Mouse (Mus musculus) MEL (cell line): ENCODE results near the gene Gopc. TPM values are rescaled to one million over a fixed set of nuclear protein-coding genes. Genes with fewer than 3 reads are reported as not detected.

Experiments used
- DNase-seq: peaks from one replicate; pipeline ENCODE4 v3.0.0; 2011; ENCODE audit warnings: low read depth, low spot score
- H3K27ac ChIP-seq: 2 replicates; pipeline ENCODE4 v1.5.1; 2012; ENCODE audit warnings: low read depth, mild to moderate bottlenecking, control low read depth, low read length, moderate library complexity; ENCODE audit not compliant: control insufficient read depth
- H3K27me3 ChIP-seq, 2 experiments: fragments of 150-350 bp in 1 of 2; sonication (generic) in 1 of 2; 2 replicates each; pipeline ENCODE4 v1.6.1; 2012; ENCODE audit warnings: low read length in 2 of 2, mild to moderate bottlenecking in 2 of 2, improper control_type of control experiment in 1 of 2, moderate library complexity in 1 of 2; ENCODE audit not compliant: insufficient read depth in 2 of 2, control insufficient read depth in 1 of 2
- H3K36me3 ChIP-seq, 2 experiments: 2 replicates each; pipeline ENCODE4 v1.6.1; 2012 to 2014; ENCODE audit warnings: low read length in 2 of 2, improper control_type of control experiment in 1 of 2, inconsistent platforms in 1 of 2, mild to moderate bottlenecking in 1 of 2; ENCODE audit not compliant: insufficient read depth in 2 of 2, control insufficient read depth in 1 of 2
- H3K4me1 ChIP-seq, 2 experiments: fragments of 150-350 bp in 1 of 2; sonication (generic) in 1 of 2; 2 replicates each; pipeline ENCODE4 v1.6.1; 2012; ENCODE audit warnings: low read length in 2 of 2, improper control_type of control experiment in 1 of 2, mild to moderate bottlenecking in 1 of 2; ENCODE audit not compliant: insufficient read depth in 2 of 2, control insufficient read depth in 1 of 2
- H3K4me3 ChIP-seq, 2 experiments: fragments of 150-350 bp in 1 of 2; sonication (generic) in 1 of 2; 2 replicates each; pipeline ENCODE4 v1.5.1; 2012; ENCODE audit warnings: low read depth in 2 of 2, low read length in 2 of 2, mild to moderate bottlenecking in 2 of 2, moderate library complexity in 2 of 2, control low read depth in 1 of 2, improper control_type of control experiment in 1 of 2; ENCODE audit not compliant: control insufficient read depth in 1 of 2, insufficient read depth in 1 of 2
- H3K79me2 ChIP-seq: 2 replicates; pipeline ENCODE4 v1.6.1; 2012; ENCODE audit warnings: mild to moderate bottlenecking, low read length, moderate library complexity; ENCODE audit not compliant: control insufficient read depth, poor library complexity, insufficient read depth
- H3K9ac ChIP-seq: 2 replicates; pipeline ENCODE4 v1.6.1; 2012; ENCODE audit warnings: low read depth, mild to moderate bottlenecking, control low read depth, low read length, moderate library complexity; ENCODE audit not compliant: control insufficient read depth, poor library complexity, severe bottlenecking
- H3K9me3 ChIP-seq: fragments of 150-350 bp; sonication (generic); replicated peaks from 2 replicates; pipeline ENCODE4 v1.6.1; 2012; ENCODE audit warnings: mild to moderate bottlenecking, low read length, improper control_type of control experiment, moderate library complexity; ENCODE audit not compliant: insufficient read depth
- BHLHE40 ChIP-seq: IDR thresholded peaks from 2 replicates; pipeline ENCODE4 v1.6.1; 2012; ENCODE audit warnings: low read depth, mild to moderate bottlenecking, inconsistent platforms, low read length, improper control_type of control experiment, borderline replicate concordance
- CHD1 ChIP-seq: IDR thresholded peaks from 2 replicates; pipeline ENCODE4 v1.6.1; 2012; ENCODE audit warnings: low read depth, mild to moderate bottlenecking, inconsistent platforms, low read length, improper control_type of control experiment
- CHD2 ChIP-seq: IDR thresholded peaks from 2 replicates; pipeline ENCODE4 v1.6.1; 2011; ENCODE audit warnings: low read length, improper control_type of control experiment
- CTCF ChIP-seq, 3 experiments: IDR thresholded peaks in 2 of 3; conservative IDR thresholded peaks in 1 of 3; 2 replicates each; pipeline ENCODE4 v1.5.1; 2011 to 2012; ENCODE audit warnings: low read length in 3 of 3, low read depth in 2 of 3, mild to moderate bottlenecking in 2 of 3, improper control_type of control experiment in 1 of 3, inconsistent platforms in 1 of 3, mixed read lengths in 1 of 3, moderate library complexity in 1 of 3; ENCODE audit not compliant: control insufficient read depth in 1 of 3, insufficient read depth in 1 of 3, poor library complexity in 1 of 3, severe bottlenecking in 1 of 3
- EP300 ChIP-seq, 2 experiments: IDR thresholded peaks; 2 replicates each; pipeline ENCODE4 v1.6.1; 2011; ENCODE audit warnings: improper control_type of control experiment in 2 of 2, low read length in 2 of 2, low read depth in 1 of 2, mild to moderate bottlenecking in 1 of 2
- GABPA ChIP-seq: IDR thresholded peaks from 2 replicates; pipeline ENCODE4 v1.6.1; 2012; ENCODE audit warnings: low read depth, mild to moderate bottlenecking, inconsistent platforms, low read length, improper control_type of control experiment, moderate library complexity
- GATA1 ChIP-seq: IDR thresholded peaks from 2 replicates; pipeline ENCODE4 v1.6.1; 2011; ENCODE audit warnings: low read depth, low read length, improper control_type of control experiment
- HCFC1 ChIP-seq: IDR thresholded peaks from 2 replicates; pipeline ENCODE4 v1.6.1; 2012; ENCODE audit warnings: low read depth, mild to moderate bottlenecking, inconsistent platforms, low read length, improper control_type of control experiment, moderate library complexity
- JUND ChIP-seq: IDR thresholded peaks from 2 replicates; pipeline ENCODE4 v1.6.1; 2011; ENCODE audit warnings: low read depth, mild to moderate bottlenecking, improper control_type of control experiment, low read length
- KAT2A ChIP-seq: conservative IDR thresholded peaks from 2 replicates; pipeline ENCODE4 v1.6.1; 2012; ENCODE audit warnings: low read depth, low read length, improper control_type of control experiment, inconsistent platforms
- MAFK ChIP-seq: IDR thresholded peaks from 2 replicates; pipeline ENCODE4 v1.6.1; 2011; ENCODE audit warnings: low read depth, mild to moderate bottlenecking, low read length, improper control_type of control experiment, borderline replicate concordance
- MAX ChIP-seq: IDR thresholded peaks from 2 replicates; pipeline ENCODE4 v1.6.1; 2011; ENCODE audit warnings: low read length, improper control_type of control experiment
- MAZ ChIP-seq: IDR thresholded peaks from 2 replicates; pipeline ENCODE4 v1.6.1; 2012; ENCODE audit warnings: low read depth, mild to moderate bottlenecking, inconsistent platforms, low read length, improper control_type of control experiment
- MXI1 ChIP-seq: IDR thresholded peaks from 2 replicates; pipeline ENCODE4 v1.6.1; 2011; ENCODE audit warnings: mild to moderate bottlenecking, low read depth, low read length, improper control_type of control experiment
- MYB ChIP-seq: IDR thresholded peaks from 2 replicates; pipeline ENCODE4 v1.6.1; 2011; ENCODE audit warnings: mild to moderate bottlenecking, low read depth, low read length, improper control_type of control experiment
- MYC ChIP-seq: IDR thresholded peaks from 2 replicates; pipeline ENCODE4 v1.6.1; 2011; ENCODE audit warnings: low read depth, mild to moderate bottlenecking, low read length, improper control_type of control experiment, moderate library complexity
- NRF1 ChIP-seq: IDR thresholded peaks from 2 replicates; pipeline ENCODE4 v1.6.1; 2014; ENCODE audit warnings: low read depth, mild to moderate bottlenecking, inconsistent platforms, low read length, improper control_type of control experiment, moderate library complexity; ENCODE audit not compliant: poor library complexity, insufficient read depth, severe bottlenecking
- POLR2A ChIP-seq, 2 experiments: IDR thresholded peaks; 2 replicates each; pipeline ENCODE4 v1.6.1; 2011 to 2012; ENCODE audit warnings: low read length in 2 of 2, mild to moderate bottlenecking in 2 of 2, control low read depth in 1 of 2, improper control_type of control experiment in 1 of 2, low read depth in 1 of 2, moderate library complexity in 1 of 2; ENCODE audit not compliant: control insufficient read depth in 1 of 2, insufficient read depth in 1 of 2, poor library complexity in 1 of 2
- POLR2AphosphoS2 ChIP-seq: IDR thresholded peaks from 2 replicates; pipeline ENCODE4 v1.6.1; 2011; ENCODE audit warnings: low read length, improper control_type of control experiment
- SIN3A ChIP-seq: IDR thresholded peaks from 2 replicates; pipeline ENCODE4 v1.6.1; 2012; ENCODE audit warnings: low read length, improper control_type of control experiment, inconsistent platforms
- SMC3 ChIP-seq: IDR thresholded peaks from 2 replicates; pipeline ENCODE4 v1.6.1; 2011; ENCODE audit warnings: low read depth, low read length, improper control_type of control experiment
- TAL1 ChIP-seq: IDR thresholded peaks from 2 replicates; pipeline ENCODE4 v1.6.1; 2012; ENCODE audit warnings: mild to moderate bottlenecking, inconsistent platforms, low read length, moderate library complexity, mixed read lengths
- TBP ChIP-seq: IDR thresholded peaks from 2 replicates; pipeline ENCODE4 v1.8.0; 2011; ENCODE audit warnings: low read depth, low read length, improper control_type of control experiment
- TCF12 ChIP-seq: IDR thresholded peaks from 2 replicates; pipeline ENCODE4 v1.6.1; 2014; ENCODE audit warnings: low read depth, mild to moderate bottlenecking, inconsistent platforms, low read length, improper control_type of control experiment, moderate library complexity
- UBTF ChIP-seq: IDR thresholded peaks from 2 replicates; pipeline ENCODE4 v1.6.1; 2012; ENCODE audit warnings: low read depth, mild to moderate bottlenecking, inconsistent platforms, low read length, improper control_type of control experiment, moderate library complexity, borderline replicate concordance; ENCODE audit not compliant: insufficient read depth
- USF1 ChIP-seq: IDR thresholded peaks from 2 replicates; pipeline ENCODE4 v1.6.1; 2014; ENCODE audit warnings: low read depth, mild to moderate bottlenecking, inconsistent platforms, low read length, improper control_type of control experiment, moderate library complexity
- ZKSCAN1 ChIP-seq: IDR thresholded peaks from 2 replicates; pipeline ENCODE4 v1.6.1; 2012; ENCODE audit warnings: low read depth, mild to moderate bottlenecking, inconsistent platforms, low read length, improper control_type of control experiment, moderate library complexity
- ZMIZ1 ChIP-seq: IDR thresholded peaks from 2 replicates; pipeline ENCODE4 v1.6.1; 2012; ENCODE audit warnings: low read depth, mild to moderate bottlenecking, inconsistent platforms, low read length, improper control_type of control experiment, moderate library complexity
- polyA plus RNA-seq, 2 experiments: library from polyadenylated mRNA; stranded (reverse) in 1 of 2; unstranded in 1 of 2; fragments of >175 nt in 1 of 2; fragments of >200 nt in 1 of 2; gene quantifications; 2 replicates each; pipeline versions ENCODE4 v1.2.1 to v1.2.4; 2012; ENCODE audit warnings: low replicate concordance in 2 of 2, low read depth in 1 of 2; ENCODE audit not compliant: insufficient read length in 2 of 2, insufficient read depth in 1 of 2, missing spikeins in 1 of 2
- total RNA-seq: library from RNA; depleted of rRNA; stranded (reverse); fragments of 300-350 nt; gene quantifications from 2 replicates; pipeline ENCODE4 v1.2.3, GENCODE M21; 2012

Gene Gopc
- total and polyA plus RNA-seq, 3 experiments: 6.2 to 8.2 TPM; not detected in 1

DNA sequence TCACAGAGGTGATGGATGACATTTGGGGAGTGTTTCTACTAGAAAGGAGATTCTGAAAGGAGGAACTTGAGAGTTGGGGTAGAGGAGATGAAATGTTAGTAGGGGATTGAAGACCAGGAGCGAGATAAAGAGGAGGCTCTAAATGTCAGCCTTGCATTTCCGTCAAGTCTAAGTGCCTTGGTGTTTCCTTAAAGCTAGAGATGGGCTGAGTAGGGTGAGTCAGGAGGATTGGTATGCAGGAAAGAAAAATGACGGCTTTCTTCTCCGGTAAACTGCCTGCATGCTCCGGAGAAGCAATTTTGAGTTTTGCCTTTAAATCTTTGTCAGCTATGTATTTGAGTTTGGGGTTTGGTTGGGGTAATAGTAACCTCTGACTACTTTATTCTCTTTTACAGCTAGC lies 37.0 kb upstream of the Gopc start:
- Histone ChIP-seq H3K79me2 (peaks cover 58% of the 10 kb centered on the region), H3K27me3 (no peaks in the 10 kb centered on the region), H3K4me3 (peak overlapping the region; percentile 89 to 99), H3K36me3 (peaks cover 0 to 35% of the 10 kb centered on the region in 2 experiments; a peak in 3 of 4 replicates), H3K9me3 (no peaks in the 10 kb centered on the region), H3K9ac (peak overlapping the region; percentile 85), H3K27ac (peak overlapping the region; percentile 62), H3K4me1 (peaks cover 10 to 14% of the 10 kb centered on the region in 2 experiments)
- no peak for DNase-seq
- TF ChIP-seq GATA1 (0 out of 2 replicates have a peak, but pooled peaks have one; percentile 3), MYC (0 out of 2 replicates have a peak, but pooled peaks have one; percentile 1), TCF12 (0 out of 2 replicates have a peak, but pooled peaks have one; percentile 17), UBTF (no peak)

DNA sequence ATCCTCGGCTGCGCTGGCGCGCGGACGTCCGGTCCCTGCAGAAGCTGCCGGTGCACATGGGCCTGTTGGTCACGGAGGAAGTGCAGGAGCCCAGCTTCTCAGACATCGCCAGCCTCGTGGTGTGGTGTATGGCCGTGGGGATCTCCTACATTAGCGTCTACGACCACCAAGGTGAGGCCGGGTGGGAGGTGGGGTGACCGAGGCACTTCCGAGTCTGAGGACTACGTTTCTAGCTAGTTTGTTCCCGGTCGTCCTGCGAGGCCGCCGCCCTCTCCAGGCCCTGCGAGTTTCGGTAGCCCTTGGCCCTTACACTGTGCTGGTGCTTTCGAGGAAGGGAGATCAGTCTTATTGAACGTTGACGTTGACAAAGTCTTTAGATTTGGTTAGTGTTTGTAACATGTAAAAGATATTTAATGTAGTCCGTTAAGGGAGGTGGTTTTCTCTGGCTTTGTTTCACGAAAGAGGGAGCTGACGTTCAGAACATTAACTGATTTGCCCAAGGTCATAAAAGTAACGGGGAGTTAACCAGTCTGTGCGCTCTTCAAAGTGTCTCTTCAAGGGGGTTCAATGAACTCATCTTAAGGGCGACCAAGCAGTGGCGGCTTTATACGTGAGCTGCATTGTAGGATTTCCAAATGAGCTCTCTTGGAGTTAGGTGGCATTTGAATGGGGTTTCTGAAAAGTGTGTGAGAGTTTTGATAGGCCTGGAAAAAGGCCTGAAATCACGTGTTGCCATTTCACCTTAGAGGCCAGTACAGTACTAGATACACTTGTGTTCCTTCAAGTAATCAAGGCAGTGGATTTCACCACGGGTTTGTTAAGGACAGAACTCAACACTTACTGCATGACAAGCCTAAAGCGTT lies 36.3 kb upstream of the Gopc start:
- peak; percentile 72 for DNase-seq
- peak overlapping the region; percentile 62 for H3K27ac ChIP-seq
- H3K4me3 ChIP-seq: peak overlapping the region; percentile 89 to 99
- peaks cover 8 to 12% of the 10 kb centered on the region in 2 experiments for H3K4me1 ChIP-seq
- peaks cover 53% of the 10 kb centered on the region for H3K79me2 ChIP-seq
- H3K36me3 ChIP-seq: peaks cover 0 to 29% of the 10 kb centered on the region in 2 experiments; a peak in 3 of 4 replicates
- TF ChIP-seq ZMIZ1: no peak
- TF ChIP-seq TCF12: no peak
- TF ChIP-seq MAX: no peak
- 0 out of 2 replicates have a peak, but pooled peaks have one; percentile 45 for TF ChIP-seq CHD1
- TF ChIP-seq CHD2: no peak
- TF ChIP-seq POLR2A (IDR thresholded peaks at IDR 0.05; ENCODE audit: control insufficient read depth in 1 of 2, insufficient read depth in 1 of 2, low read depth in 1 of 2, low read length in 2 of 2, poor library complexity in 1 of 2): no peak
- no peak for TF ChIP-seq NRF1
- no peak for TF ChIP-seq MYB
- no peak for TF ChIP-seq POLR2AphosphoS2
- TF ChIP-seq MXI1: peak; percentile 12; the same call in 1 of the 2 replicates
- TF ChIP-seq ZKSCAN1: no peak
- TF ChIP-seq BHLHE40: no peak
- TF ChIP-seq SMC3: no peak
- TF ChIP-seq MAZ: no peak
- no peak for TF ChIP-seq JUND
- TF ChIP-seq USF1: peak; percentile 74
- no peak for TF ChIP-seq TAL1
- TF ChIP-seq MYC: peak; percentile 53
- no peak for TF ChIP-seq MAFK
- TF ChIP-seq GABPA: no peak
- TF ChIP-seq EP300 (IDR thresholded peaks at IDR 0.05; ENCODE audit: low read depth in 1 of 2, low read length in 2 of 2): no peak
- TF ChIP-seq UBTF: no peak
- no peak for TF ChIP-seq CTCF (IDR thresholded peaks at IDR 0.05 in 2 of 3, conservative IDR thresholded peaks at IDR 0.05 in 1 of 3; ENCODE audit: control insufficient read depth in 1 of 3, insufficient read depth in 1 of 3, low read depth in 2 of 3, low read length in 3 of 3, poor library complexity in 1 of 3, severe bottlenecking in 1 of 3)
- TF ChIP-seq SIN3A: no peak
- no peak for TF ChIP-seq KAT2A
- no peak; the same call in 1 of the 2 replicates for TF ChIP-seq HCFC1
- TF ChIP-seq TBP: no peak; the same call in 1 of the 2 replicates
- H3K9ac ChIP-seq: peak overlapping the region; percentile 85
- no peaks in the 10 kb centered on the region for H3K9me3 ChIP-seq
- H3K27me3 ChIP-seq: no peaks in the 10 kb centered on the region
